Mouse (Mus musculus): ENCODE results near the gene Ralgps1. TPM values are rescaled to one million over a fixed set of nuclear protein-coding genes. Genes with fewer than 3 reads are reported as not detected.

Ralgps1 gene
- total RNA-seq, 2 experiments from 2014 or later = 6.6 to 7.3 TPM

DNA sequence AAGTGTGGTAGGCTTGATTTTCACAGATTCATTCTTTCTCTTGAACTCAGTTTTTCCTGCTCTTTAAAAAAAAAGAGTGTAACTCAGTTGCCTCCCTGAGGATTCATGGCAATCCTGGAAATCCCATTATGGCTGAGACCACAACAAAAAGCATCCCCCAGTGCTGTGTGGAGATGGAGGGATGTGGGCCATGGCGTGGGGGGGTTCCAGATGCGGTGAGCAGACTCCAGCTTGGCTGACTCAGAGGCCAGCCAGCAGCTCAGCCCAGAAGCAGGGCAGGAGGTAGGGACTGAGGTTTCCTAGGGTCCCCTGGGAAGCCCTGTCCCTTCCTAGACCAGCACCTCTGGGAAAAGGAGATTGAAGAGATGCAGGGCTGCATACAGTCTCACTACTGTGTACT, 194.4 kb downstream of the Ralgps1 start:
- no peak for DNase-seq

GRCm38 (mm10) chr2:33176516-33176915, 194.8 kb downstream of the Ralgps1 start:
- no peak for DNase-seq

DNA sequence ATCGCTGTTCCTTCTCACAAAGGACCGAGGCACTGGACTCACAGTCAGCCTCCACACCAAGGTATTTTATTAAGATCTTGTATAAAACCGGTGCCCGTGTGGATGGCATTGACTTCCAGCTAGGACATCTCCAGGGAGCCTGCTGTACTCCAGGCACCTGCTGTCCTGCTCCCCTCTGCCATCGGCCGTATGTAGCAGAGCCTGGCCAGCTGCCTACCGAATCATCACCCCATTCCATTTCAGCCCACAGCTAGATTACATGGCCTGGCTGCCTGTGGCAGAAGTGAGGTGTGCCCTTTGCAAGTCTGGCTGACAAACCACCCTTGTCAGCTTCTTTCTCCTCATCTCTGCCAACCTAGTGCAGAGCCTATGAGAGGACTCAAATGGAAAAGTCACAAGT, 197.6 kb downstream of the Ralgps1 start:
- DNase-seq = peak in 1 of 2 experiments; percentile 55

- no peak for DNase-seq
Measured at GRCm38 (mm10) chr2:33173126-33173525, 198.2 kb downstream of the Ralgps1 start.

- DNase-seq = no peak
Measured at GRCm38 (mm10) chr2:33170777-33171565, 200.3 kb downstream of the Ralgps1 start.

DNA sequence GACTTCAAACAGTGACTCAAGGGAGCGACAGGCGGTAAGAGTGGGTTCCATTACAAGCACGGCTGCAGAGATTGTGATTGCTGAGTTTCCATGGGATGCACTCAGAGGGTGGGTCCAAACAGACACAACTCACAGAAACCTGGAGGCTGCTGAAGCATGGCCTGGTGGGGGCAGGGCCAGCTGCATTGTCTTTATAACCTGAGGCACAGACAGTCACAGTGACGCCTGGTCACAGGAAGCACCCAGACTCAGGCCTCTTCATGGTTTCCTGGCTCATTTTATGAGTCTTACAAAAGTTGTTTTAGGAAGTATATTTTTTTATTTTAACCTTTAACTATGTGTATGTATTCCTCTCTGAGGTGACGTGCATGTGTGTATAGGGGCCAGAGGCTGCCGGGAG, 201.8 kb downstream of the Ralgps1 start:
- DNase-seq = no peak

DNA sequence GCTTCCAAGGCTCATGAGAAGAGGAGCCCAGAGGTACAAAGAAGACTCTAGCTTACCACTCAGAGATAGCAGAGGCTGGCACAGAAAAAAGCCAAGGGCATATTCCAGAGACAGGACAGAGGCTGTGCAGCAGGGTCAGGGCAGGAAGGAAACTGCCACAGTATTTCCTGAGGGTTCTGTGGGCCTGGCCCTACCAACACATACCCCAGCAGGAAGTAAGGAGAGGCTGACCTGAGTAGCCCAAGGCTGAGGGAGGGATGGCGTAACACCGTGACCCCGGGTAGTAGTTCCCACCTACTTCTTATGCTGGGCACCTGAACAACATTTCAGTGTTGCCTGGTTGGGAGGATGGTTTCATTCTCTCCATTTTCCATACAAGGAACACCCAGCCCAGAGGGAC, 204.2 kb downstream of the Ralgps1 start:
- no peak for DNase-seq

GRCm38 (mm10) chr2:33165710-33166374, 205.4 kb downstream of the Ralgps1 start:
- DNase-seq = no peak

- DNase-seq = peak in 1 of 2 experiments; percentile 62
Measured at GRCm38 (mm10) chr2:33165229-33165628, 206.1 kb downstream of the Ralgps1 start.

GRCm38 (mm10) chr2:33164646-33165045, 206.6 kb downstream of the Ralgps1 start:
- no peak for DNase-seq

- peak; percentile 46 to 57 for DNase-seq
Measured at GRCm38 (mm10) chr2:33162126-33162525, 209.2 kb downstream of the Ralgps1 start.

- peak; percentile 83 to 86 for DNase-seq
Measured at GRCm38 (mm10) chr2:33160326-33160973, 210.8 kb downstream of the Ralgps1 start.

DNA sequence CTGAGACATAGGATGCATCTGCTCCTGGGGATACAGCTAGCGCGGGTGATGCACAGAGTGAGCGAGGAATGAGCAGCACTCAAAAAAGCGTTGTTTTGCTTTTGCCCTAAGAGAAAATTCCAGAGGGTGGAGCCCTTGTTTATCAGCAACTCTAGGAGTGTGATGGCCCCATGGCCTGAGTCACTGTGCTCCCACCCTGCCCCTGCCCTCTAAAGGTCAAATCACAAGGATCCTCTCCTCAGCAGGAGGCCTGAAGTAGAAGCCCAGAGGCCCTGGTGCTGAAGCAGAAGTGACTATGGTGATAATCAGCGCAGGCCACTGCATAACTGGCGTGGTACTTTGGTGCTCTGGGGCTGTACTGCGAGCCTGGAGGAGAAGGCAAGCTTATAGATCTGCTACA, 211.7 kb downstream of the Ralgps1 start:
- peak in 1 of 2 experiments; percentile 36 for DNase-seq

GRCm38 (mm10) chr2:33158895-33159294, 212.4 kb downstream of the Ralgps1 start:
- no peak for DNase-seq

- peak; percentile 51 to 73 for DNase-seq
Measured at GRCm38 (mm10) chr2:33156283-33156781, 215.0 kb downstream of the Ralgps1 start.

DNA sequence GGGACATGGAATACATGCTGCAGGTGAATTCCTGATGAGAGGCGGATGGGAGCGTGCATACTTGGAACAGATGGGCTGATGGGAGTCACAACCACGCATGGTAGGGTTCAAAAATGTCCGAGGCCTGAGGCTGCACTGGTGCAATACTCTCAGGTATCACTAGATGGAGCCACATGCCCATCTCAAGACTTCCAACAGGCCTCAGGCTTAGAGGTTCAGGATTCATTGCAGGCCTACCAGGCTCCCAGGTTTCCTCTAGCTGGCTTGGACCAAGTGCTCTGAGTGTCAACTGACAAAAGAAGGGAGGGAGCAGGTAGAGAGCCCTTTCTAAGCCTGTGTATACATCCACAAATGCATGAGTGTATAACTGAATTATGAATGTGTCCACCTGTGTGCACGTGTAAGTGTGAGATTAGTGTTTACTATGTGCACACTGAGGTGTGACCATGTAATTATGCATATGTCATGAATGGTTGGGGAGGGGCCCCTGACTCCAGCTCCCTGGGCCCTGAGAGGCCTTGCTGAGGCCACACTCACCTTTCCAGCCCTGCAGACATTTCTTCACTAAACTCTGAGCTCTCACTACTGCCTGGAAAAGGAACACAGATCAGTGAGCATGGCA, 216.4 kb downstream of the Ralgps1 start:
- peak; percentile 71 to 90 for DNase-seq

DNA sequence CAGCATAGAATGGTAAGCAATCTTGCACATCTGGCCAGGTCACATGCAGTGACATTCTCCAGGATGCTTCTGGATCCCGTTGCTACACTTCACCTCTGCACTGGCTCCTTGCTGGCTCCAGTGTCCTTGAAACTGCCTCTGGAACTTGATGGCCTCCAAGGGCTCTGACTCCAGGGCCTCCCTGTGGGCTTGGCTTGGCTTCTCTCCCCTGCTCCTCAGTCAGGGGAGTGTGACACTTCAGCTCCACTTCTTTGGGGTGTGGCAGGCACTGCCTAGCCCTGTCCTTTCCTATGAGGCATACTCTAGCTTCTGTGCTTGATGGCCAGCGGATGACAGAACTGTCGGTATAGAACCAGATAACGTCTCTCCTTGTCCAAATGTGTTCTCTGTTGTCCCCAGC, 224.3 kb downstream of the Ralgps1 start:
- no peak for DNase-seq

DNA sequence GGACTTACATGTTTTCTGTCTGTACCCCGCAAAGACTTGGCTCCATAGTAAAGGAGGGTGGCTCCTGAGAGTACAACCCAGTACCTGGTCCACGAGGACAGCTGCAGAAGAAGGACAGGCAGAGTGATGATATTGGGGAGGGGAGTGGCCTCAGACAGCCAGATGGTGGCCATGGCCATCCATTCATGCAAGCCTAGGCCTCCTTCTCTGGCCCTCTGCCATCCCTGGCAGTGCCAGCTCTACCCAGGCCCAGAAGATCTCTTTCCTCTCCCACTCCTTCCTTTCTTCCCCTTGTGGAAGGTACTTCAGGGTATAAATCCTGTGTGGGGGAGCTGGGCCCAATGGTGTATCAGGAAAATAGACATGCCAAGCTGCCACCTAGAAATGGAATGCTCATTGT, 228.0 kb downstream of the Ralgps1 start:
- DNase-seq = no peak

- no peak for DNase-seq
Measured at GRCm38 (mm10) chr2:33138491-33138890, 232.8 kb downstream of the Ralgps1 start.

DNA sequence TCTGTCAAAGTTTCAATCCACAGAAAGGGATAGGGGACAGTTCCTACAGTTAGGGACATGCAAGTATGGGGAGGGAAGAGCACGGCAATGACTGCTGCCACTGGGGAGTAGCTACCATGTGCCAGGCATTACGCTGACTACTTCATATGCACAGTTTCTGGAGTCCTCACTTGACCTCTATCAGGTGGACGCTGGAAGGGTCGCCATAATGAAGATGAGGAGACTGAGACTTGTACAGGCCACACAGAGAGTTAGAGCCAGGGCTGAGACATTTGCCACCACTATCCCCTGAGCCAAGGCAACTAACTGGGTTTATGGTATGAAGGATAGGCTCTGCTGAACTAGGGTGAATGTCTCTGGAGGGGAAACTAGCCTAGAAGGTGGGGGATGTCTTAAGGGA, 233.6 kb downstream of the Ralgps1 start:
- no peak for DNase-seq

GRCm38 (mm10) chr2:33137244-33137643, 234.0 kb downstream of the Ralgps1 start:
- DNase-seq = no peak

- DNase-seq = no peak
Measured at GRCm38 (mm10) chr2:33136366-33136765, 234.9 kb downstream of the Ralgps1 start.
